Mouse (Mus musculus) neural tube, embryonic 15.5 days (tissue): Measurements from ENCODE around the gene Ppm1a. TPM values are rescaled to one million over a fixed set of nuclear protein-coding genes. Genes with fewer than 3 reads are reported as not detected.

Source experiments
- ATAC-seq: fragments of 200-750 bp; cut with Nextera tagmentation; 2 replicates; pipeline ENCODE4 v1.8.0; 2017; ENCODE audit warnings: mild to moderate bottlenecking, moderate TSS enrichment, moderate library complexity; ENCODE audit not compliant: low FRiP score
- H3K27ac ChIP-seq: fragments of 300-500 bp; sonication (generic); replicated peaks from 2 replicates; pipeline ENCODE4 v1.5.1; 2015; ENCODE audit warnings: mild to moderate bottlenecking, inconsistent platforms
- H3K27me3 ChIP-seq: fragments of 300-500 bp; sonication (generic); replicated peaks from 2 replicates; pipeline ENCODE4 v1.6.1; 2015; ENCODE audit warnings: inconsistent platforms
- H3K36me3 ChIP-seq: fragments of 300-500 bp; sonication (generic); 2 replicates; pipeline ENCODE4 v1.6.1; 2015; ENCODE audit warnings: inconsistent platforms
- H3K4me1 ChIP-seq: fragments of 300-500 bp; sonication (generic); 2 replicates; pipeline ENCODE4 v1.6.1; 2015; ENCODE audit warnings: inconsistent platforms
- H3K4me2 ChIP-seq: fragments of 300-500 bp; sonication (generic); 2 replicates; pipeline ENCODE4 v1.6.1; 2015; ENCODE audit warnings: inconsistent platforms, mild to moderate bottlenecking, moderate library complexity
- H3K4me3 ChIP-seq: fragments of 300-500 bp; sonication (generic); replicated peaks from 2 replicates; pipeline ENCODE4 v1.5.1; 2015; ENCODE audit warnings: mild to moderate bottlenecking, inconsistent platforms
- H3K9ac ChIP-seq: fragments of 300-500 bp; sonication (generic); replicated peaks from 2 replicates; pipeline ENCODE4 v1.6.1; 2015; ENCODE audit warnings: mild to moderate bottlenecking, inconsistent platforms
- H3K9me3 ChIP-seq: fragments of 300-500 bp; sonication (generic); replicated peaks from 2 replicates; pipeline ENCODE4 v1.6.1; 2016; ENCODE audit warnings: inconsistent platforms
- WGBS: fragments of 180-500 bp; shearing (Covaris S2); methylation state at CpG from one replicate; pipeline ENCODE4 v1.1.7; 2015; ENCODE audit warnings: mixed read lengths; 5-methylcytosine and 5-hydroxymethylcytosine counted together
- polyA plus RNA-seq: library from polyadenylated mRNA; unstranded; fragments of >200 nt; fragmentation: Nextera tagmentation; extraction: Ambion mirVana; gene quantifications from 2 replicates; pipeline ENCODE4 v1.2.1, GENCODE M21; 2015

Gene Ppm1a
- polyA plus RNA-seq, 1 experiment from 2014 or later, result 68.7 TPM

DNA sequence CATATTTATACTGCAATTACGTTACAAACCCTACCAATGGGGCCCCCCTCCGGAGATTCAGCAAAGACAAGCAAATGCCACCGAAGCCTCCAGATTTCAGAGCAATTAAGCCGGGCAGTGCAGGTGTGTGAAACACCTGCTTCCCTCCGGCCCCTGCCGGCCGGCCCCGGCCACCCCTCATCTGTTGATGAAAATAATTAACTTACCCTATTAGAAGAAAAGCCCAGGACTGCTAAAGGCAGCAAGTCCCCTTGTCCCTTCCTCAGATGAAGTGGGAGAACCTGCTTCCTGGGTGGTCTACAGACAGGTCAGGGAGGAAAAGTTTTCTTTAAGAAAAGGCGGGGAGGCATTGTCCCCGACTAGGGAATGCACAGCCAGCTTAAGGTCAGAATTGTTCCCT, 88.7 kb downstream of the Ppm1a start:
- Histone ChIP-seq H3K9me3 (no peaks in the 10 kb centered on the region), H3K27ac (no peak overlapping the region), H3K4me2 (no peak overlapping the region), H3K4me3 (no peak overlapping the region), H3K9ac (no peak overlapping the region), H3K27me3 (peaks cover 62% of the 10 kb centered on the region), H3K4me1 (peaks cover 6% of the 10 kb centered on the region; the same call in 1 of the 2 replicates), H3K36me3 (no peaks in the 10 kb centered on the region)
- ATAC-seq, result no peak
- 21% methylated on average over 10 of the region's 10 CpGs for WGBS

DNA sequence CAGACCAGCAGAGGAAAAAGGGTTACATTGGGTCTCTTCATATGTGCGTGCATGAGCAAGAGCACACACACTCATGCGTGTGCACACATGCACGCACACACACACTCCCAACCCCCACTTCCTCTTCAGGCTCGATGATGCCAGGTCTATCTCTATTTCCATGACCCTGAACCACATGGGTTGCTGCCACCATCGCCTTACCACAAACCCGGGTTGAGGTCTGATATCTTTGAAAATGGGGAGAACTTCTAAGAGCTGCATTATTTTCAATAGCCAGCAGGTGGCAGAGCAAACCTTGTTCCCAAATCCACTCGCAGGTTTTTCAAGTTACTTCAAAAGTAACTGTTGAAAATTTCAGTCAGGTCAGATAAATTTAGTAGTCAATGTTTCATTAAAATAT, 90.5 kb downstream of the Ppm1a start:
- Histone ChIP-seq H3K9me3 (no peaks in the 10 kb centered on the region), H3K9ac (no peak overlapping the region), H3K36me3 (no peaks in the 10 kb centered on the region), H3K4me3 (no peak overlapping the region), H3K4me1 (peaks cover 6% of the 10 kb centered on the region; the same call in 1 of the 2 replicates), H3K4me2 (no peak overlapping the region), H3K27ac (no peak overlapping the region), H3K27me3 (peaks cover 74% of the 10 kb centered on the region)
- 32% methylated on average over 7 of the region's 7 CpGs for WGBS
- ATAC-seq, result no peak

Other genes starting within 250 kb of the Ppm1a start
- gene Pcnx4, start 221.1 kb upstream of the Ppm1a start, polyA plus RNA-seq, result 21.9 and 22.7 TPM in 2 replicates
- not detected in 2 replicates for gene Gm4756, start 107.8 kb upstream of the Ppm1a start, polyA plus RNA-seq
- gene Dhrs7, start 92.5 kb upstream of the Ppm1a start, polyA plus RNA-seq, result 21.9 and 25.8 TPM in 2 replicates
- gene Six6, start 182.4 kb downstream of the Ppm1a start, polyA plus RNA-seq, result not detected in 2 replicates
- 7.4 and 9.7 TPM in 2 replicates for gene 4930447C04Rik, start 183.3 kb downstream of the Ppm1a start, polyA plus RNA-seq